Mouse (Mus musculus) cortical plate, adult 2 months (tissue): ENCODE measurements around the gene Fbxl22.

ENCODE experiments used
- CTCF ChIP-seq: fragments of 200-500 bp; IDR thresholded peaks from 2 replicates; pipeline ENCODE4 v1.5.1; 2011; ENCODE audit warnings: mild to moderate bottlenecking, control low read depth, low read length; ENCODE audit not compliant: insufficient read depth; ENCODE audit errors: extremely low read depth
- POLR2A ChIP-seq: fragments of 200-500 bp; IDR thresholded peaks from 2 replicates; pipeline ENCODE4 v1.6.1; 2011; ENCODE audit warnings: mild to moderate bottlenecking, low read length, control low read depth; ENCODE audit not compliant: insufficient read depth; ENCODE audit errors: extremely low read depth

GRCm38 (mm10) chr9:66504518-66504917, 9.9 kb downstream of the Fbxl22 start:
- TF ChIP-seq CTCF (no peak), POLR2A (no peak)
